21 mouse cellular contexts compared by ENCODE assay signal in the genomic region with DNA sequence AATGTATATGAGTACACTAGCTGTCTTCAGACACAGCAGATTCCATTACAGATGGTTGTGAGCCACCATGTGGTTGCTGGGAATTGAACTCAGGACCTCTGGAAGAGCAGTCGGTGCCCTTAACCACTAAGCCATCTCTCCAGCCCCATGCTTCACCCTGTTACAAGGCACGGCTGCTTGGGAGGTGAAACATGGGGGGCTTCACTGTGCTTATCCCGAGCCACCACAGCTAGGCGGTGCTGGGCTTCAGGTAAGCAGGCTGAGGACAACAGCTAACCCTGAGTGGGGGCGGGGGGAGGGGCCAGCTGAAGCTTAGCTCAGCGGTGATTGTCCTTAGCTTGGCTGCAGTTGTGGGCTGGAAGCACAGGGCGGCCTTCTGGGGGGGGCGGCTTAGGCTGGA.
"Had no signal": no experiment of that assay in that cellular context is flagged by ENCODE, and none has a peak within 500 bp of the region (broad histone marks: within the 10 kb centered on the region; RNA-seq: fewer than 3 reads in every experiment).

No protein-coding gene starts in this region.

- H3K4me1 ChIP-seq: limb, embryonic 15.5 days; neural tube, embryonic 12.5 days; stomach, embryonic 15.5 days had no signal

- H3K27ac ChIP-seq: kidney, postnatal 0 days; layer of hippocampus, adult 2 months; limb, embryonic 15.5 days; liver, embryonic 14.5 days; macrophage; neural tube, embryonic 12.5 days; neural tube, embryonic 15.5 days; stomach, embryonic 15.5 days had no signal

- H3K9ac ChIP-seq: limb, embryonic 15.5 days; liver, embryonic 14.5 days; liver, postnatal 0 days; lung, embryonic 14.5 days; neural tube, embryonic 12.5 days; neural tube, embryonic 15.5 days; stomach, embryonic 15.5 days had no signal

- H3K4me2 ChIP-seq: limb, embryonic 15.5 days; liver, embryonic 11.5 days; lung, embryonic 14.5 days; neural tube, embryonic 12.5 days; neural tube, embryonic 15.5 days; stomach, embryonic 15.5 days had no signal

- DNase-seq: kidney, postnatal 25 days; layer of hippocampus, adult 9-11 months; liver, postnatal 0 days; lung, embryonic 14.5 days; midbrain, embryonic 14.5 days; right cerebral cortex, adult 18-20 months; right cerebral cortex, postnatal 25 days; spleen, adult 18-20 months; thymus, adult 2 months; thymus, postnatal 25 days had no signal

- ATAC-seq: intestine, postnatal 0 days; liver, postnatal 0 days; lung, postnatal 0 days had no signal

- H3K36me3 ChIP-seq: stomach, embryonic 15.5 days had no signal

- H3K4me3 ChIP-seq: layer of hippocampus, adult 2 months; limb, embryonic 15.5 days; neural tube, embryonic 12.5 days; neural tube, embryonic 15.5 days; stomach, embryonic 15.5 days had no signal

- H3K9me3 ChIP-seq: limb, embryonic 15.5 days; neural tube, embryonic 12.5 days; neural tube, embryonic 15.5 days; stomach, embryonic 15.5 days had no signal

- H3K27me3 ChIP-seq: limb, embryonic 15.5 days; neural tube, embryonic 12.5 days; neural tube, embryonic 15.5 days; stomach, embryonic 15.5 days had no signal
